Mouse (Mus musculus): ENCODE measurements around the gene Igfbp3. TPM values are rescaled to one million over a fixed set of nuclear protein-coding genes. Genes with fewer than 3 reads are reported as not detected.
A peak's percentile ranks its signal among the peaks of the same experiment; 100 is the strongest.

Gene Igfbp3
- polyA plus RNA-seq, 1 experiment from 2014 or later: 50.6 TPM

GRCm38 (mm10) chr11:7210343-7210742 is 3.4 kb downstream of the Igfbp3 start:
- 13% methylated on average over 6 of the region's 6 CpGs for WGBS
- H3K9me3 ChIP-seq (ENCODE audit: control insufficient read depth, low read length): no peaks in the 10 kb centered on the region
- ATAC-seq (ENCODE audit: low FRiP score, low TSS enrichment) (peak; percentile 58; the same call in 1 of the 2 replicates), DNase-seq (ENCODE audit: low spot score) (peak; percentile 77)
- no peak overlapping the region for H3K4me3 ChIP-seq (ENCODE audit: low read depth, low read length)
- no peak overlapping the region for H3K9ac ChIP-seq (ENCODE audit: low read length)
- H3K36me3 ChIP-seq (ENCODE audit: control insufficient read depth, insufficient read depth, low read length): no peaks in the 10 kb centered on the region
- TF ChIP-seq CTCF (IDR thresholded peaks at IDR 0.05; ENCODE audit: low read depth): peak; percentile 91
- TF ChIP-seq EP300 (optimal IDR thresholded peaks at IDR 0.05): no peak
- peaks cover 5% of the 10 kb centered on the region; the same call in 1 of the 2 replicates for H3K4me1 ChIP-seq (replicated peaks; ENCODE audit: control insufficient read depth, insufficient read depth)
- H3K4me2 ChIP-seq (replicated peaks; ENCODE audit: low read depth): no peak overlapping the region
- H3K27ac ChIP-seq (replicated peaks): no peak overlapping the region
- H3K27me3 ChIP-seq (ENCODE audit: control insufficient read depth, insufficient read depth, low read length): no peaks in the 10 kb centered on the region; the same call in 1 of the 2 replicates

- no peaks in the 10 kb centered on the region for H3K36me3 ChIP-seq (ENCODE audit: control insufficient read depth, insufficient read depth, low read length)
- H3K4me2 ChIP-seq (replicated peaks; ENCODE audit: low read depth): no peak overlapping the region
- no peak for TF ChIP-seq EP300 (optimal IDR thresholded peaks at IDR 0.05)
- no peak for TF ChIP-seq CTCF (IDR thresholded peaks at IDR 0.05; ENCODE audit: low read depth)
- H3K27me3 ChIP-seq (ENCODE audit: control insufficient read depth, insufficient read depth, low read length): no peaks in the 10 kb centered on the region
- DNase-seq (ENCODE audit: low spot score) (no peak), ATAC-seq (ENCODE audit: low FRiP score, low TSS enrichment) (no peak)
- H3K9me3 ChIP-seq (ENCODE audit: control insufficient read depth, low read length): no peaks in the 10 kb centered on the region
- no peak overlapping the region for H3K27ac ChIP-seq (replicated peaks)
- 90% methylated on average over 9 of the region's 9 CpGs for WGBS
- no peak overlapping the region for H3K9ac ChIP-seq (ENCODE audit: low read length)
- H3K4me1 ChIP-seq (replicated peaks; ENCODE audit: control insufficient read depth, insufficient read depth): no peaks in the 10 kb centered on the region
- no peak overlapping the region for H3K4me3 ChIP-seq (ENCODE audit: low read depth, low read length)
Observed at GRCm38 (mm10) chr11:7203846-7204245, 9.9 kb downstream of the Igfbp3 start.

GRCm38 (mm10) chr11:7202206-7202605 is 11.5 kb downstream of the Igfbp3 start:
- Histone ChIP-seq H3K9me3 (ENCODE audit: control insufficient read depth, low read length) (no peaks in the 10 kb centered on the region), H3K36me3 (ENCODE audit: control insufficient read depth, insufficient read depth, low read length) (no peaks in the 10 kb centered on the region), H3K9ac (ENCODE audit: low read length) (no peak overlapping the region), H3K27me3 (ENCODE audit: control insufficient read depth, insufficient read depth, low read length) (no peaks in the 10 kb centered on the region), H3K27ac (replicated peaks) (no peak overlapping the region), H3K4me2 (replicated peaks; ENCODE audit: low read depth) (no peak overlapping the region), H3K4me3 (ENCODE audit: low read depth, low read length) (no peak overlapping the region), H3K4me1 (replicated peaks; ENCODE audit: control insufficient read depth, insufficient read depth) (no peaks in the 10 kb centered on the region)
- no peak for TF ChIP-seq EP300 (optimal IDR thresholded peaks at IDR 0.05)
- TF ChIP-seq CTCF (IDR thresholded peaks at IDR 0.05; ENCODE audit: low read depth): no peak
- WGBS: 63% methylated on average over 7 of the region's 7 CpGs
- ATAC-seq (ENCODE audit: low FRiP score, low TSS enrichment) (no peak), DNase-seq (ENCODE audit: low spot score) (no peak)

DNA sequence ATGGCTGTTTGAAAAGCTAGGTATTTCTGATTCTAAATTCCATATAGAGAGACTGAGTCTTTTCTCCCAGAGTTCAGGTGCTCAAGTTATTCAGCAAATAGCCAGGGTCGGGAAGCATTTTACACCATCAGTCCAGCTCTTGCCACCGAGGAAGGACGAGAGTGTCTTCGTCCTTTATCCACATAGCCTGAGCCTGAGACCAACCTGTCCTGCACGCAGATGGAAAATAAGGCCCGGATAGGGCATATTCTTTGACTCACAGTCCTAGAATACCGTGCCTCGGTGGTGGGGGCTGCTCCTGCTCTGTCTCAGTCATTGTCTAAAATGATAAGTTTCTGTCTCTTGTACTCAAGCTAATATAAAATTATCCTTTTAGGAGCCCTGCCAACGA is 13.3 kb downstream of the Igfbp3 start:
- no peaks in the 10 kb centered on the region for H3K27me3 ChIP-seq (ENCODE audit: control insufficient read depth, insufficient read depth, low read length)
- ATAC-seq (ENCODE audit: low FRiP score, low TSS enrichment) (no peak), DNase-seq (ENCODE audit: low spot score) (no peak)
- no peaks in the 10 kb centered on the region for H3K4me1 ChIP-seq (replicated peaks; ENCODE audit: control insufficient read depth, insufficient read depth)
- WGBS: 79% methylated on average over 9 of the region's 9 CpGs
- H3K36me3 ChIP-seq (ENCODE audit: control insufficient read depth, insufficient read depth, low read length): no peaks in the 10 kb centered on the region
- no peak overlapping the region for H3K9ac ChIP-seq (ENCODE audit: low read length)
- TF ChIP-seq EP300 (optimal IDR thresholded peaks at IDR 0.05): no peak
- TF ChIP-seq CTCF (IDR thresholded peaks at IDR 0.05; ENCODE audit: low read depth): no peak
- no peak overlapping the region for H3K4me3 ChIP-seq (ENCODE audit: low read depth, low read length)
- no peaks in the 10 kb centered on the region for H3K9me3 ChIP-seq (ENCODE audit: control insufficient read depth, low read length)
- H3K4me2 ChIP-seq (replicated peaks; ENCODE audit: low read depth): no peak overlapping the region
- H3K27ac ChIP-seq (replicated peaks): no peak overlapping the region

GRCm38 (mm10) chr11:7199736-7200392 is 13.9 kb downstream of the Igfbp3 start:
- no peak overlapping the region for H3K4me2 ChIP-seq (replicated peaks; ENCODE audit: low read depth)
- H3K4me1 ChIP-seq (replicated peaks; ENCODE audit: control insufficient read depth, insufficient read depth): no peaks in the 10 kb centered on the region
- no peak overlapping the region for H3K9ac ChIP-seq (ENCODE audit: low read length)
- no peak overlapping the region for H3K4me3 ChIP-seq (ENCODE audit: low read depth, low read length)
- no peaks in the 10 kb centered on the region for H3K36me3 ChIP-seq (ENCODE audit: control insufficient read depth, insufficient read depth, low read length)
- H3K27me3 ChIP-seq (ENCODE audit: control insufficient read depth, insufficient read depth, low read length): no peaks in the 10 kb centered on the region
- TF ChIP-seq EP300 (optimal IDR thresholded peaks at IDR 0.05): no peak
- peak; percentile 91 for TF ChIP-seq CTCF (IDR thresholded peaks at IDR 0.05; ENCODE audit: low read depth)
- H3K27ac ChIP-seq (replicated peaks): no peak overlapping the region
- no peak for ATAC-seq (ENCODE audit: low FRiP score, low TSS enrichment)
- peak; percentile 35 for DNase-seq (ENCODE audit: low spot score)
- no peaks in the 10 kb centered on the region for H3K9me3 ChIP-seq (ENCODE audit: control insufficient read depth, low read length)
- 46% methylated on average over 14 of the region's 14 CpGs for WGBS

GRCm38 (mm10) chr11:7198481-7199256 is 15.1 kb downstream of the Igfbp3 start:
- Histone ChIP-seq H3K9ac (ENCODE audit: low read length) (no peak overlapping the region), H3K9me3 (ENCODE audit: control insufficient read depth, low read length) (no peaks in the 10 kb centered on the region), H3K36me3 (ENCODE audit: control insufficient read depth, insufficient read depth, low read length) (no peaks in the 10 kb centered on the region), H3K4me3 (ENCODE audit: low read depth, low read length) (no peak overlapping the region), H3K27ac (replicated peaks) (no peak overlapping the region), H3K27me3 (ENCODE audit: control insufficient read depth, insufficient read depth, low read length) (no peaks in the 10 kb centered on the region), H3K4me2 (replicated peaks; ENCODE audit: low read depth) (no peak overlapping the region), H3K4me1 (replicated peaks; ENCODE audit: control insufficient read depth, insufficient read depth) (no peaks in the 10 kb centered on the region)
- TF ChIP-seq CTCF (IDR thresholded peaks at IDR 0.05; ENCODE audit: low read depth) (no peak), EP300 (optimal IDR thresholded peaks at IDR 0.05) (no peak)
- DNase-seq (ENCODE audit: low spot score): no peak
- no peak for ATAC-seq (ENCODE audit: low FRiP score, low TSS enrichment)
- WGBS: 62% methylated on average over 10 of the region's 10 CpGs

All from stomach, postnatal 0 days (tissue).